Mouse (Mus musculus) midbrain, postnatal 0 days (tissue): ENCODE measurements around the gene Gtf3c6. TPM values are rescaled to one million over a fixed set of nuclear protein-coding genes. Genes with fewer than 3 reads are reported as not detected.

Source experiments
- ATAC-seq: fragments of 200-750 bp; cut with Nextera tagmentation; 2 replicates; pipeline ENCODE4 v1.8.0; 2017; ENCODE audit warnings: moderate number of reproducible peaks, mild to moderate bottlenecking, moderate TSS enrichment, moderate library complexity; ENCODE audit not compliant: low FRiP score
- DNase-seq: peaks from one replicate; pipeline ENCODE4 v3.0.0-alpha.2; 2015; ENCODE audit warnings: low spot score
- H3K27ac ChIP-seq: fragments of 300-500 bp; sonication (generic); 2 replicates; pipeline ENCODE4 v1.5.1; 2014; ENCODE audit warnings: low read depth, mild to moderate bottlenecking, low read length, mixed read lengths
- H3K27me3 ChIP-seq: fragments of 300-500 bp; sonication (generic); 2 replicates; pipeline ENCODE4 v1.6.1; 2014; ENCODE audit warnings: low read length, control low read depth, mixed read lengths; ENCODE audit not compliant: insufficient read depth
- H3K36me3 ChIP-seq: fragments of 300-500 bp; sonication (generic); 2 replicates; pipeline ENCODE4 v1.6.1; 2014; ENCODE audit warnings: low read length, control low read depth, mixed read lengths; ENCODE audit not compliant: insufficient read depth
- H3K4me1 ChIP-seq: fragments of 300-500 bp; sonication (generic); 2 replicates; pipeline ENCODE4 v1.6.1; 2014; ENCODE audit warnings: mild to moderate bottlenecking, control low read depth, antibody characterized with exemption, low read length, mixed read lengths; ENCODE audit not compliant: insufficient read depth
- H3K4me2 ChIP-seq: fragments of 300-500 bp; sonication (generic); 2 replicates; pipeline ENCODE4 v1.6.1; 2014; ENCODE audit warnings: low read depth, mild to moderate bottlenecking, low read length, mixed read lengths; ENCODE audit not compliant: poor library complexity, severe bottlenecking
- H3K4me3 ChIP-seq: fragments of 300-500 bp; sonication (generic); 2 replicates; pipeline ENCODE4 v1.5.1; 2014; ENCODE audit warnings: low read depth, mild to moderate bottlenecking, low read length, moderate library complexity
- H3K9ac ChIP-seq: fragments of 300-500 bp; sonication (generic); replicated peaks from 2 replicates; pipeline ENCODE4 v1.6.1; 2014; ENCODE audit warnings: mild to moderate bottlenecking, low read length, moderate library complexity, mixed read lengths; ENCODE audit not compliant: poor library complexity, severe bottlenecking
- H3K9me3 ChIP-seq: fragments of 300-500 bp; sonication (generic); 2 replicates; pipeline ENCODE4 v1.6.1; 2016; ENCODE audit warnings: low read length, control low read depth
- CTCF ChIP-seq: IDR thresholded peaks from 2 replicates; pipeline ENCODE4 v1.5.1; 2016; ENCODE audit warnings: antibody characterized with exemption, mild to moderate bottlenecking
- WGBS: fragments of 180-500 bp; shearing (Covaris S2); extraction: QIAGEN DNeasy Blood & Tissue Kit; methylation state at CpG from one replicate; pipeline ENCODE4 v1.1.7; 2014; 5-methylcytosine and 5-hydroxymethylcytosine counted together
- polyA plus RNA-seq: library from polyadenylated mRNA; unstranded; fragments of >200 nt; fragmentation: Nextera tagmentation; extraction: Ambion mirVana; gene quantifications from 2 replicates; pipeline ENCODE4 v1.2.1, GENCODE M21; 2015
- total RNA-seq: library from RNA; depleted of rRNA; stranded (reverse); fragments of >200 nt; gene quantifications from 2 replicates; pipeline ENCODE4 v1.2.3, GENCODE M21; 2014; rRNA removed

Gene Gtf3c6
- total and polyA plus RNA-seq, 2 experiments from 2014 or later: 28.9 to 56.2 TPM

- no peak overlapping the region for H3K4me2 ChIP-seq
- H3K36me3 ChIP-seq: peaks cover 33% of the 10 kb centered on the region
- no peak overlapping the region for H3K27ac ChIP-seq
- ATAC-seq (no peak), DNase-seq (no peak)
- no peak for TF ChIP-seq CTCF
- H3K4me3 ChIP-seq: no peak overlapping the region
- H3K4me1 ChIP-seq: no peaks in the 10 kb centered on the region
- H3K27me3 ChIP-seq: no peaks in the 10 kb centered on the region
- no peak overlapping the region for H3K9ac ChIP-seq
- WGBS: 86% methylated on average over 3 of the region's 3 CpGs
- H3K9me3 ChIP-seq: no peaks in the 10 kb centered on the region
Measured at GRCm38 (mm10) chr10:40233241-40233640, 24.7 kb downstream of the Gtf3c6 start.

GRCm38 (mm10) chr10:40232442-40232841 lies 25.5 kb downstream of the Gtf3c6 start:
- WGBS: 88% methylated on average over 7 of the region's 7 CpGs
- Histone ChIP-seq H3K27ac (no peak overlapping the region), H3K4me2 (no peak overlapping the region), H3K9me3 (no peaks in the 10 kb centered on the region), H3K9ac (no peak overlapping the region), H3K4me3 (no peak overlapping the region), H3K4me1 (no peaks in the 10 kb centered on the region), H3K36me3 (peaks cover 40% of the 10 kb centered on the region), H3K27me3 (no peaks in the 10 kb centered on the region)
- no peak for ATAC-seq
- no peak for DNase-seq
- no peak for TF ChIP-seq CTCF

GRCm38 (mm10) chr10:40229725-40230124 lies 28.2 kb downstream of the Gtf3c6 start:
- Histone ChIP-seq H3K4me3 (no peak overlapping the region), H3K36me3 (peaks cover 48% of the 10 kb centered on the region), H3K4me1 (no peaks in the 10 kb centered on the region), H3K9ac (no peak overlapping the region), H3K27ac (no peak overlapping the region), H3K4me2 (no peak overlapping the region), H3K27me3 (no peaks in the 10 kb centered on the region), H3K9me3 (no peaks in the 10 kb centered on the region)
- DNase-seq (no peak), ATAC-seq (no peak)
- 85% methylated on average over 1 of the region's 1 CpGs for WGBS
- no peak for TF ChIP-seq CTCF

GRCm38 (mm10) chr10:40227660-40228303 lies 30.1 kb downstream of the Gtf3c6 start:
- Histone ChIP-seq H3K36me3 (peaks cover 51% of the 10 kb centered on the region), H3K27ac (no peak overlapping the region), H3K27me3 (no peaks in the 10 kb centered on the region), H3K4me1 (no peaks in the 10 kb centered on the region), H3K4me3 (no peak overlapping the region), H3K4me2 (no peak overlapping the region), H3K9ac (no peak overlapping the region), H3K9me3 (no peaks in the 10 kb centered on the region)
- no peak for TF ChIP-seq CTCF
- ATAC-seq (no peak), DNase-seq (peak; percentile 15)
- 77% methylated on average over 4 of the region's 4 CpGs for WGBS

GRCm38 (mm10) chr10:40218874-40219273 lies 39.0 kb downstream of the Gtf3c6 start:
- no peaks in the 10 kb centered on the region for H3K27me3 ChIP-seq
- no peaks in the 10 kb centered on the region for H3K4me1 ChIP-seq
- no peak overlapping the region for H3K9ac ChIP-seq
- H3K9me3 ChIP-seq: no peaks in the 10 kb centered on the region
- ATAC-seq (no peak), DNase-seq (no peak)
- peaks cover 4% of the 10 kb centered on the region; the same call in 1 of the 2 replicates for H3K36me3 ChIP-seq
- WGBS: 89% methylated on average over 3 of the region's 3 CpGs
- no peak for TF ChIP-seq CTCF
- H3K4me3 ChIP-seq: no peak overlapping the region
- no peak overlapping the region for H3K4me2 ChIP-seq
- no peak overlapping the region for H3K27ac ChIP-seq

GRCm38 (mm10) chr10:40212443-40213169 lies 45.3 kb downstream of the Gtf3c6 start:
- Histone ChIP-seq H3K9me3 (no peaks in the 10 kb centered on the region), H3K4me3 (no peak overlapping the region), H3K4me1 (no peaks in the 10 kb centered on the region), H3K4me2 (no peak overlapping the region; the same call in 1 of the 2 replicates), H3K27me3 (no peaks in the 10 kb centered on the region), H3K27ac (no peak overlapping the region), H3K36me3 (no peaks in the 10 kb centered on the region), H3K9ac (no peak overlapping the region)
- 41% methylated on average over 13 of the region's 13 CpGs for WGBS
- ATAC-seq (peak; percentile 79), DNase-seq (peak; percentile 93)
- TF ChIP-seq CTCF: peak; percentile 97

Other genes with a start within 250 kb of the Gtf3c6 start
- gene Mfsd4b1, start 232.8 kb downstream of the Gtf3c6 start, total RNA-seq: 0.19 and 0.71 TPM in 2 replicates
- gene Mfsd4b1, start 232.8 kb downstream of the Gtf3c6 start, polyA plus RNA-seq: 0.13 and 0.23 TPM in 2 replicates
- 2.1 and 2.2 TPM in 2 replicates for gene Slc16a10, start 115.8 kb downstream of the Gtf3c6 start, total RNA-seq
- 2.0 and 2.2 TPM in 2 replicates for gene Slc16a10, start 115.8 kb downstream of the Gtf3c6 start, polyA plus RNA-seq
- 18.7 and 22.7 TPM in 2 replicates for gene Rpf2, start 11.1 kb downstream of the Gtf3c6 start, total RNA-seq
- 52.3 and 52.4 TPM in 2 replicates for gene Rpf2, start 11.1 kb downstream of the Gtf3c6 start, polyA plus RNA-seq
- gene Amd1, start 44.1 kb upstream of the Gtf3c6 start, total RNA-seq: 53.2 and 54.6 TPM in 2 replicates
- gene Amd1, start 44.1 kb upstream of the Gtf3c6 start, polyA plus RNA-seq: 32.9 and 34.3 TPM in 2 replicates
- gene Cdk19, start 81.5 kb upstream of the Gtf3c6 start, total RNA-seq: 11.8 and 13.2 TPM in 2 replicates
- 3.8 and 3.9 TPM in 2 replicates for gene Cdk19, start 81.5 kb upstream of the Gtf3c6 start, polyA plus RNA-seq